Mouse (Mus musculus): ENCODE measurements at regions not wholly inside any gene's neighbourhood (a gene's known extent, or its start where the extent isn't known, plus 50 kb on each side); places are given as distances from the start of the nearest gene placed in this dataset.

- peak; percentile 54 for DNase-seq
Measured at GRCm38 (mm10) chr6:121560852-121561251, 74.3 kb upstream of the A2m start.

DNA sequence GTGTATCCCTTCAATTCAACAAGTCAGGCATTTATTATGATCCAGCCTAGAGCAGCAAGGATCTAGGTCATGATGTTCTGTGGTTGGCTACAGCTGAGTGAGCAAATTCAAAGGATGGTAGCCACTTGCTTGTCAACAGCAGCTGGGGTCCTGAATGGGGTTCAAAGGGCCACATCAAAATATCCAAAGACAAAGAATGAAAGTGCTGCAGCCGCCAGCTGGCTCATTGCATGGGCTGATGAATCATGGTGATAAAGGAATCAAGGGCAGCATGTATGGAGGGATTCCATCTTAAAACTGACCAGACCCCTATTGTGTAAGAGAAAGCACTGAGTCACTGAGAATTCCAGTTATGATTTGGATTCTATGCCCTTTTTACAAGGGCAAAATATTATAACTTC lies 74.8 kb upstream of the A2m start:
- DNase-seq: no peak

DNA sequence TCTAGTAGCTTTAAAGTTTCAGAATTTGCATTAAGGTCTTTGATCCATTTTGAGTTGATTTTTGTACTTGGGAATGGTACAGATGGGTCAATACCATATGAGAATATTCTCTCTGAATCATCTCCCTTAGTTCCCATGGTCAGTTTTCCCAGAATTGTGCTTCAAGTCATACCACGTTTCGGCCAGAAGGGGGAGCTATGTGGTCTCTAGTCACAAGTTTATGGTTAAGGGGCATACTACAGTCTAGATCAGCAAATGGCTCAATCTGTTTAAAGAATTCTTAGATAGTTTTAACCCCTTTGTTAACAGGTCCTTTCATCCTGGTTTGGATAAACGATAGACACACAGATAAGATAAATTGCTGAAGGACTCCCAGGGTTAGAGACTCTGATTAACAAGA lies 78.7 kb upstream of the A2m start:
- DNase-seq: peak; percentile 32

DNA sequence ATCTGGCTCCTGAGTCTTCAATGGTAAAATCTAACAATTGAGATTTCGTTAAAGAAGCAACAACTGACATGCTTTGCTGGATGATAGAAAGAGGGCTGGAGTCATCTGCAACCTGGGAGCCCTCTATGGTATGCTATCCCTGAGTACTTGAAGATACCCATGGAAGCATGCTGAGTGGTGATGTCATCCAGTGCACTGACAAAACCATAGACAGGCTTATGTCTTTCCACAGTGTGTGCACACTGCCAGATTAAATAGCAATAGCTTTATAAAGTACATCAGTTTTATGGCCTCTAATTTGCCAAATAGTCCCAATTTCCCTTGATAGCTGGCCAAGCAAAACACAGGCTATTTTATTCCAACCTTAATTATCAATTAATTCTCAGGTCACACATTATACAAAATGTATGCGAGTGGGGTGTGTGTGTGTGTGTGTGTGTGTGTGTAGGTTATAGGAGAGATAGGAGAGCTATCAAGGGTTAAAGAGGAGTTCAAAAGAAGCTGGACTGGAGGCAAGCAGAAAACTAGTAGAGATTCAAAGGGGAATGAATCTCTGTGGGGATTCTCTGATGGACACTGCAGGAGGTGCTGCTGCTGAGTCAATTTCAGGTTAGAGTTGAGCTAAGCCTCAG lies 80.1 kb upstream of the Iqsec3 start:
- DNase-seq: no peak

DNA sequence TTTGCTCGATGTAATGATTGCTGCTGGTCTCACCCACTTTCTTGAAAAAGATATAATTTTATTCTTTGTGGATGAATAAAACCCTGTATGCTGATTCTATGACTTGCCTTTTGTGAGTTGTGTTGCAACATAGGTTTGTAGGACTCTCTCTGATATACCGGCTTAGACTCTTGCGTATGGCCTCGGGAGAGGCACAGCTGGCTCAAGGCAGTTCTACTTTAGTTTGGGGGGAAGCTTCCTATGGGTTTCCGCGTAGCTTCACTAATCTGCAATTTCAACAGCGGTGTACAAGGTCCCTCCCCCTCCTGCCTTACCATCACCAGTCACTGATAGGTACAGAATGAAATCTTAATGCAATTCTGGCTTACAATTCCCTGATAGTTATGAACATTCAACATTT lies 60.0 kb upstream of the Iqsec3 start:
- no peak for DNase-seq

GRCm38 (mm10) chr6:121532926-121533325 lies 59.4 kb upstream of the Iqsec3 start:
- DNase-seq: peak; percentile 73

- no peak for DNase-seq
Measured at GRCm38 (mm10) chr6:121531825-121532389, 58.4 kb upstream of the Iqsec3 start.

GRCm38 (mm10) chr6:121527281-121527680 lies 53.8 kb upstream of the Iqsec3 start:
- DNase-seq: no peak

DNA sequence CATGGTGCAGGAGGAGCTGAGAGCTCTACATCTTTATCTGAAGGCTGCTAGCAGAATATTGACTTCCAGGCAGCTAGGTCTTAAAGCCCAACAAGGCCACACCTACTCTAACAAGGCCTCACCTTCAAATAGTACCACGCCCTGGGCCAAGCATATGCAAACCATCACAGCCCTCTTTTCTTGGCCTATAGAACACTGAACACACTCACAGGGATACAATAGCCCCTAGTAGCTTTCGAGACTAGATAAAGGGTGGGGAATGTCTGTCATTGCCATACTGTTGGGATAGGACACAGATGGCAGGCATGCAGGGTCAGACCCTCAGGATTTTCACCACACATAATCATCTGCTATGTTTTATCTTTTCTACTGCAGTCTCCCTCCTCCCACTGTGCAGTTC lies 52.6 kb upstream of the Iqsec3 start:
- DNase-seq: no peak

- no peak for DNase-seq
Measured at GRCm38 (mm10) chr6:121524613-121524970, 51.1 kb upstream of the Iqsec3 start.

- peak; percentile 83 for DNase-seq
Measured at GRCm38 (mm10) chr6:121523882-121524612, 50.6 kb upstream of the Iqsec3 start.

Measured in heart, postnatal 4 days (tissue).